Mouse (Mus musculus) MEL (cell line): ENCODE measurements at regions not wholly inside any gene's neighbourhood (a gene's known extent, or its start where the extent isn't known, plus 50 kb on each side); places are given as distances from the start of the nearest gene placed in this dataset.

Source experiments
- MAFK ChIP-seq: IDR thresholded peaks from 2 replicates; pipeline ENCODE4 v1.6.1; 2011; ENCODE audit warnings: low read depth, mild to moderate bottlenecking, low read length, improper control_type of control experiment, borderline replicate concordance
- ZNF384 ChIP-seq: IDR thresholded peaks from 2 replicates; pipeline ENCODE4 v1.6.1; 2012; ENCODE audit warnings: low read depth, mild to moderate bottlenecking, inconsistent platforms, low read length, improper control_type of control experiment

GRCm38 (mm10) chr2:95448897-95449296, 869.1 kb upstream of the Lrrc4c start:
- no peak for TF ChIP-seq MAFK
- no peak for TF ChIP-seq ZNF384
